Mouse (Mus musculus): ENCODE results near the gene Gm20662. TPM values are rescaled to one million over a fixed set of nuclear protein-coding genes. Genes with fewer than 3 reads are reported as not detected.

The Gm20662 gene
- total RNA-seq, 2 experiments from 2014 or later = 1.3 TPM; not detected in 1

GRCm38 (mm10) chr9:107974491-107975171, 21.5 kb upstream of the Gm20662 start:
- intact Hi-C loops (cut with DNase I) = no loop called here
- DNase-seq = no peak

GRCm38 (mm10) chr9:107975399-107976386, 20.5 kb upstream of the Gm20662 start, which contains the start of gene Uba7:
Uba7 (plus strand) TSS chr9:107975505.
- intact Hi-C loops (cut with DNase I) = no loop called here
- peak; percentile 67 to 69 for DNase-seq

GRCm38 (mm10) chr9:107978815-107979214, 17.3 kb upstream of the Gm20662 start:
- intact Hi-C loops (cut with DNase I) = no loop called here
- no peak for DNase-seq

GRCm38 (mm10) chr9:107981684-107982605, 14.2 kb upstream of the Gm20662 start:
- DNase-seq = peak; percentile 55 to 59
- intact Hi-C loops (cut with DNase I) = loop anchor here (1.0 kb wide), 1 partner anchor 16 kb away; no protein-coding TSS in a partner anchor

GRCm38 (mm10) chr9:107982681-107983346, 13.3 kb upstream of the Gm20662 start, which contains the start of gene Gm20661:
Gm20661 (plus strand) TSS chr9:107983058.
- intact Hi-C loops (cut with DNase I) = loop anchor here (1.0 kb wide), 1 partner anchor 17 kb away; no protein-coding TSS in a partner anchor
- DNase-seq = peak; percentile 86 to 88

GRCm38 (mm10) chr9:107983421-107983890, 12.7 kb upstream of the Gm20662 start:
- intact Hi-C loops (cut with DNase I) = no loop called here
- peak; percentile 92 to 94 for DNase-seq

- intact Hi-C loops (cut with DNase I) = no loop called here
- peak; percentile 36 to 49 for DNase-seq
Observed at GRCm38 (mm10) chr9:107984052-107984753, 11.9 kb upstream of the Gm20662 start.

GRCm38 (mm10) chr9:107984754-107985055, 11.4 kb upstream of the Gm20662 start:
- intact Hi-C loops (cut with DNase I) = loop anchor here (5.0 kb wide), 1 partner anchor 68 kb away; the partner anchor contains the start of gene Amigo3
- DNase-seq = no peak

GRCm38 (mm10) chr9:107985131-107986119, 10.7 kb upstream of the Gm20662 start, which contains the start of gene Inka1:
Inka1 (minus strand) TSS chr9:107985879.
- intact Hi-C loops (cut with DNase I) = loop anchor here (1.0 to 5.0 kb wide), 2 partner anchors 22 to 67 kb away; partner anchors contain the start of gene Amigo3

GRCm38 (mm10) chr9:107986376-107986775, 9.8 kb upstream of the Gm20662 start:
- peak; percentile 88 to 89 for DNase-seq
- intact Hi-C loops (cut with DNase I) = loop anchor here (1.0 to 5.0 kb wide), 2 partner anchors 23 to 66 kb away; partner anchors contain the start of gene Amigo3

More at GRCm38 (mm10) chr9:107985131-107986119, 10.7 kb upstream of the Gm20662 start, which contains the start of gene Inka1:
- DNase-seq = peak; percentile 93 to 94

GRCm38 (mm10) chr9:107987950-107988349, 8.2 kb upstream of the Gm20662 start:
- intact Hi-C loops (cut with DNase I) = loop anchor here (5.0 kb wide), 1 partner anchor 64 kb away; the partner anchor contains the start of gene Amigo3
- DNase-seq = no peak

GRCm38 (mm10) chr9:107992197-107992596, 4.0 kb upstream of the Gm20662 start, which contains the start of gene Cdhr4:
Cdhr4 (plus strand) TSS chr9:107992497.
- intact Hi-C loops (cut with DNase I) = no loop called here
- DNase-seq = no peak

GRCm38 (mm10) chr9:107993013-107993412, 3.1 kb upstream of the Gm20662 start:
- intact Hi-C loops (cut with DNase I) = no loop called here
- DNase-seq = no peak

- no peak for DNase-seq
- intact Hi-C loops (cut with DNase I) = no loop called here
Observed at GRCm38 (mm10) chr9:107994464-107994863, 1.7 kb upstream of the Gm20662 start.

- intact Hi-C loops (cut with DNase I) = no loop called here
- DNase-seq = no peak
Observed at GRCm38 (mm10) chr9:107995513-107995912, 636 bp upstream of the Gm20662 start.

- intact Hi-C loops (cut with DNase I) = no loop called here
- peak; percentile 100 for DNase-seq
Observed at GRCm38 (mm10) chr9:108001922-108002770, 6.0 kb downstream of the Gm20662 start, which contains the start of gene Ip6k1. Ip6k1 (plus strand) TSS chr9:108002501.

All from heart, postnatal 10 days (tissue).